Mouse (Mus musculus) ES-Bruce4 (cell line): ENCODE measurements around the gene Slc39a11. TPM values are rescaled to one million over a fixed set of nuclear protein-coding genes. Genes with fewer than 3 reads are reported as not detected.

Experiments
- H3K27ac ChIP-seq: 2 replicates; pipeline ENCODE4 v1.5.1; 2012; ENCODE audit warnings: low read length, inconsistent platforms; ENCODE audit not compliant: insufficient read depth
- H3K27me3 ChIP-seq: 2 replicates; pipeline ENCODE4 v1.6.1; 2012; ENCODE audit warnings: mild to moderate bottlenecking, low read length, inconsistent platforms; ENCODE audit not compliant: control insufficient read depth, poor library complexity, insufficient read depth, severe bottlenecking
- H3K36me3 ChIP-seq: 2 replicates; pipeline ENCODE4 v1.6.1; 2012; ENCODE audit warnings: inconsistent platforms, mild to moderate bottlenecking, low read length, moderate library complexity; ENCODE audit not compliant: control insufficient read depth, poor library complexity, insufficient read depth, severe bottlenecking
- H3K4me1 ChIP-seq: one replicate; pipeline ENCODE4 v1.8.1; 2011; ENCODE audit warnings: low read length; ENCODE audit not compliant: control insufficient read depth, insufficient read depth
- H3K4me3 ChIP-seq: 2 replicates; pipeline ENCODE4 v1.5.1; 2011; ENCODE audit warnings: low read depth, mild to moderate bottlenecking, low read length
- H3K9ac ChIP-seq: 2 replicates; pipeline ENCODE4 v1.6.1; 2012; ENCODE audit warnings: low read depth, mild to moderate bottlenecking, inconsistent platforms; ENCODE audit not compliant: poor library complexity, severe bottlenecking
- H3K9me3 ChIP-seq: replicated peaks from 2 replicates; pipeline ENCODE4 v1.6.1; 2012; ENCODE audit warnings: mild to moderate bottlenecking, low read length, inconsistent platforms; ENCODE audit not compliant: control insufficient read depth, poor library complexity, insufficient read depth, severe bottlenecking
- CTCF ChIP-seq: IDR thresholded peaks from one replicate; pipeline ENCODE4 v1.8.1; 2011; ENCODE audit warnings: low read depth, low read length
- EP300 ChIP-seq: IDR thresholded peaks from 2 replicates; pipeline ENCODE4 v1.6.1; 2011; ENCODE audit warnings: low read depth, low read length; ENCODE audit not compliant: insufficient read depth
- POLR2A ChIP-seq: IDR thresholded peaks from one replicate; pipeline ENCODE4 v1.8.1; 2011; ENCODE audit warnings: low read length; ENCODE audit not compliant: insufficient read depth
- polyA plus RNA-seq: library from polyadenylated mRNA; stranded (reverse); fragments of >200 nt; gene quantifications from 2 replicates; pipeline ENCODE4 v1.2.4, GENCODE M21; 2011; ENCODE audit warnings: low read depth; ENCODE audit not compliant: missing spikeins, insufficient read depth, insufficient read length

The Slc39a11 gene
- polyA plus RNA-seq, 1 experiment: 7.4 TPM

GRCm38 (mm10) chr11:113309265-113309951 is 340.5 kb downstream of the Slc39a11 start:
- H3K27me3 ChIP-seq: no peaks in the 10 kb centered on the region

GRCm38 (mm10) chr11:113308256-113308941 is 341.5 kb downstream of the Slc39a11 start:
- H3K27ac ChIP-seq: no peak overlapping the region
- TF ChIP-seq POLR2A (no peak), CTCF (no peak), EP300 (no peak)

More at GRCm38 (mm10) chr11:113309265-113309951, 340.5 kb downstream of the Slc39a11 start:
- no peak overlapping the region for H3K27ac ChIP-seq
- peaks cover 8% of the 10 kb centered on the region for H3K9me3 ChIP-seq
- H3K4me1 ChIP-seq: no peaks in the 10 kb centered on the region
- H3K4me3 ChIP-seq: no peak overlapping the region
- no peak overlapping the region for H3K9ac ChIP-seq
- no peaks in the 10 kb centered on the region for H3K36me3 ChIP-seq
- TF ChIP-seq POLR2A (no peak), CTCF (no peak), EP300 (no peak)

GRCm38 (mm10) chr11:113303204-113303603 is 346.7 kb downstream of the Slc39a11 start:
- Histone ChIP-seq H3K4me1 (no peaks in the 10 kb centered on the region), H3K4me3 (no peak overlapping the region), H3K9me3 (peaks cover 8% of the 10 kb centered on the region), H3K9ac (no peak overlapping the region), H3K36me3 (no peaks in the 10 kb centered on the region), H3K27ac (no peak overlapping the region), H3K27me3 (no peaks in the 10 kb centered on the region)
- no peak for TF ChIP-seq CTCF
- no peak for TF ChIP-seq EP300
- TF ChIP-seq POLR2A: no peak

More at GRCm38 (mm10) chr11:113308256-113308941, 341.5 kb downstream of the Slc39a11 start:
- H3K9me3 ChIP-seq: peaks cover 8% of the 10 kb centered on the region
- H3K36me3 ChIP-seq: no peaks in the 10 kb centered on the region
- H3K9ac ChIP-seq: no peak overlapping the region
- no peaks in the 10 kb centered on the region for H3K4me1 ChIP-seq
- H3K27me3 ChIP-seq: no peaks in the 10 kb centered on the region
- H3K4me3 ChIP-seq: no peak overlapping the region

GRCm38 (mm10) chr11:113299492-113299891 is 350.4 kb downstream of the Slc39a11 start:
- TF ChIP-seq CTCF (no peak), POLR2A (no peak), EP300 (no peak)
- H3K27ac ChIP-seq: no peak overlapping the region
- no peaks in the 10 kb centered on the region for H3K36me3 ChIP-seq
- H3K9me3 ChIP-seq: no peaks in the 10 kb centered on the region
- H3K4me1 ChIP-seq: no peaks in the 10 kb centered on the region
- no peak overlapping the region for H3K4me3 ChIP-seq
- no peaks in the 10 kb centered on the region for H3K27me3 ChIP-seq
- H3K9ac ChIP-seq: no peak overlapping the region

GRCm38 (mm10) chr11:113297765-113298164 is 352.1 kb downstream of the Slc39a11 start:
- Histone ChIP-seq H3K4me3 (no peak overlapping the region), H3K9me3 (no peaks in the 10 kb centered on the region), H3K36me3 (no peaks in the 10 kb centered on the region), H3K4me1 (no peaks in the 10 kb centered on the region), H3K27me3 (no peaks in the 10 kb centered on the region), H3K9ac (no peak overlapping the region), H3K27ac (no peak overlapping the region)
- TF ChIP-seq EP300: no peak
- TF ChIP-seq CTCF: peak; percentile 86
